10 mouse cellular contexts compared by ENCODE assay signal in the genomic region with DNA sequence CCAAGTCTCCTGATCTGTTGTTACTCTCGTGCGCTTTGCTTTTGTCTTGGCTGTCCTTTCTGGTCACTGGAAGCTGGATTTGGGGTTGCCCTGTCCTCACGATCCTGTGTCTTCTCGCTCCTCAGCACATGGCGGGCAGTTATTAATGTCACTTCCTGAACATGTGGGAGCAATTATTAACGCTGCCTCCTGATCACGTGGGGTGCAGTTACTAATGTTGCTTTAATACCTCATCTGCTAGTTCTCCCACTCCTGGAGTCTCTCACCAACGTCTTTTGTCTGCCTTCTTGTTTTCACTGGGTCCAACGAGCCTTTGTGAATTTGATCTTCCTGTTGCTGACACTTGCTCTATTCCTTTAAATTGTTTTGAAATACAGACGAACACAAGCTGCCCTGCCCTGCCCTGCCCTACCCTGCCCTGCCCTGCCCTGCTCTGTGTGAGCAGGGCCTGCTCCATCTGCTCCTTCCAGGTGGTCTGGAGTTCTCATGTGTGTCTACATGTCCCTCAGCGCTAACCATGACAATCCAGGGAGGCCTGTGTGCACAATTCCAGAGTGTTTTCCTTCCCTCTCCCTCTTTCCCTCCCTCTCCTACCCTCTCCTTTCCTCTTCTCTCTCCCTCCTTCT. TPM values are rescaled to one million over a fixed set of nuclear protein-coding genes. Genes with fewer than 3 reads are reported as not detected.
A peak's percentile ranks its signal among the peaks of the same experiment; 100 is the strongest.
DNase-seq lines count a peak whose midpoint lies in the region; ATAC-seq lines count a peak whose summit lies in the region.
"Had no signal": no experiment of that assay in that cellular context is flagged by ENCODE, and none has a peak within 500 bp of the region (broad histone marks: within the 10 kb centered on the region; RNA-seq: fewer than 3 reads in every experiment).

No protein-coding gene starts in this region.

- DNase-seq in lung, adult 18-20 months: no peak
- DNase-seq in embryonic facial prominence, embryonic 14.5 days (ENCODE audit: low spot score): peak; percentile 80
- peak; percentile 56 for DNase-seq in neural tube, embryonic 11.5 days (ENCODE audit: low spot score)
- no peak for DNase-seq in spleen, postnatal 10 days (ENCODE audit: low spot score in 2 of 2)
- DNase-seq in left cerebral cortex, adult 9 months (ENCODE audit: low spot score in 2 of 2): no peak
- DNase-seq: heart, adult 2 months had no signal

- 35% methylated on average over 11 of the region's 11 CpGs for WGBS in lung, embryonic 16.5 days
- WGBS in embryonic facial prominence, embryonic 14.5 days: 18% methylated on average over 11 of the region's 11 CpGs
- 15% methylated on average over 11 of the region's 11 CpGs for WGBS in kidney, embryonic 16.5 days
- WGBS in neural tube, embryonic 11.5 days: 26% methylated on average over 11 of the region's 11 CpGs
- 41% methylated on average over 11 of the region's 11 CpGs for WGBS in midbrain, embryonic 16.5 days

- H3K27ac ChIP-seq in lung, embryonic 16.5 days (ENCODE audit: low read length): no peak overlapping the region
- peak overlapping the region; percentile 73 for H3K27ac ChIP-seq in embryonic facial prominence, embryonic 14.5 days (replicated peaks; ENCODE audit: low read depth, low read length)
- peak overlapping the region; percentile 62 for H3K27ac ChIP-seq in kidney, embryonic 16.5 days (ENCODE audit: low read length)
- peak overlapping the region; percentile 79 for H3K27ac ChIP-seq in neural tube, embryonic 11.5 days (ENCODE audit: low read depth, low read length)
- H3K27ac ChIP-seq in midbrain, embryonic 16.5 days (ENCODE audit: low read length): no peak overlapping the region
- H3K27ac ChIP-seq: heart, adult 2 months; lung, embryonic 15.5 days had no signal

- no peaks in the 10 kb centered on the region for H3K27me3 ChIP-seq in lung, embryonic 16.5 days (ENCODE audit: control insufficient read depth, insufficient read depth, low read depth, low read length)
- H3K27me3 ChIP-seq in embryonic facial prominence, embryonic 14.5 days (replicated peaks; ENCODE audit: control insufficient read depth, insufficient read depth, low read length): no peaks in the 10 kb centered on the region
- H3K27me3 ChIP-seq in kidney, embryonic 16.5 days (ENCODE audit: insufficient read depth, low read length): no peaks in the 10 kb centered on the region
- H3K27me3 ChIP-seq in neural tube, embryonic 11.5 days (ENCODE audit: control insufficient read depth, insufficient read depth, low read length): no peaks in the 10 kb centered on the region
- H3K27me3 ChIP-seq in midbrain, embryonic 16.5 days (ENCODE audit: control insufficient read depth, insufficient read depth, low read depth, low read length): no peaks in the 10 kb centered on the region
- H3K27me3 ChIP-seq: lung, embryonic 15.5 days had no signal

- H3K4me1 ChIP-seq in lung, embryonic 16.5 days (replicated peaks; ENCODE audit: control insufficient read depth, insufficient read depth, low read length): peaks cover 7% of the 10 kb centered on the region
- peaks cover 13% of the 10 kb centered on the region for H3K4me1 ChIP-seq in embryonic facial prominence, embryonic 14.5 days (ENCODE audit: control insufficient read depth, insufficient read depth, low read length)
- peaks cover 23% of the 10 kb centered on the region for H3K4me1 ChIP-seq in kidney, embryonic 16.5 days (ENCODE audit: insufficient read depth, low read length)
- H3K4me1 ChIP-seq in neural tube, embryonic 11.5 days (ENCODE audit: control insufficient read depth, insufficient read depth, low read length): peaks cover 3% of the 10 kb centered on the region
- H3K4me1 ChIP-seq in midbrain, embryonic 16.5 days (ENCODE audit: control insufficient read depth, insufficient read depth, low read length): 0 out of 2 replicates have a peak, but pooled peaks cover 9% of the 10 kb centered on the region

- H3K4me2 ChIP-seq in lung, embryonic 16.5 days (ENCODE audit: low read depth, low read length): 0 out of 2 replicates have a peak overlapping the region, but pooled peaks have one; percentile 5
- peak overlapping the region; percentile 23 for H3K4me2 ChIP-seq in embryonic facial prominence, embryonic 14.5 days (ENCODE audit: low read depth, low read length)
- H3K4me2 ChIP-seq in kidney, embryonic 16.5 days (replicated peaks; ENCODE audit: low read depth, low read length): no peak overlapping the region
- H3K4me2 ChIP-seq in neural tube, embryonic 11.5 days (ENCODE audit: low read depth): no peak overlapping the region
- no peak overlapping the region for H3K4me2 ChIP-seq in midbrain, embryonic 16.5 days (ENCODE audit: low read length)
- H3K4me2 ChIP-seq: lung, embryonic 15.5 days had no signal

- H3K36me3 ChIP-seq in lung, embryonic 16.5 days (ENCODE audit: control insufficient read depth, insufficient read depth, low read length): no peaks in the 10 kb centered on the region
- H3K36me3 ChIP-seq in embryonic facial prominence, embryonic 14.5 days (ENCODE audit: control insufficient read depth, insufficient read depth, low read length): no peaks in the 10 kb centered on the region
- no peaks in the 10 kb centered on the region for H3K36me3 ChIP-seq in kidney, embryonic 16.5 days (ENCODE audit: insufficient read depth, low read length)
- no peaks in the 10 kb centered on the region for H3K36me3 ChIP-seq in neural tube, embryonic 11.5 days (ENCODE audit: control insufficient read depth, insufficient read depth, low read length)
- H3K36me3 ChIP-seq in midbrain, embryonic 16.5 days (ENCODE audit: control insufficient read depth, insufficient read depth, low read length): no peaks in the 10 kb centered on the region
- H3K36me3 ChIP-seq: lung, embryonic 15.5 days had no signal

- ATAC-seq in lung, embryonic 16.5 days (ENCODE audit: low read depth): peak; percentile 57; the same call in 1 of the 2 replicates
- peak; percentile 83 for ATAC-seq in embryonic facial prominence, embryonic 14.5 days (ENCODE audit: low read depth)
- ATAC-seq in kidney, embryonic 16.5 days (ENCODE audit: low FRiP score, low TSS enrichment): peak; percentile 75
- no peak for ATAC-seq in neural tube, embryonic 11.5 days (ENCODE audit: insufficient read depth, low FRiP score, low TSS enrichment)
- ATAC-seq in midbrain, embryonic 16.5 days: no peak

- H3K9me3 ChIP-seq in lung, embryonic 16.5 days (ENCODE audit: control insufficient read depth, low read length): no peaks in the 10 kb centered on the region
- no peaks in the 10 kb centered on the region for H3K9me3 ChIP-seq in embryonic facial prominence, embryonic 14.5 days (ENCODE audit: control insufficient read depth, low read length)
- H3K9me3 ChIP-seq in kidney, embryonic 16.5 days (ENCODE audit: low read length): no peaks in the 10 kb centered on the region
- H3K9me3 ChIP-seq in neural tube, embryonic 11.5 days (ENCODE audit: control insufficient read depth, low read length): no peaks in the 10 kb centered on the region
- H3K9me3 ChIP-seq in midbrain, embryonic 16.5 days (replicated peaks; ENCODE audit: control insufficient read depth, low read length, poor library complexity, severe bottlenecking): no peaks in the 10 kb centered on the region
- H3K9me3 ChIP-seq: lung, embryonic 15.5 days had no signal

- H3K4me3 ChIP-seq in lung, embryonic 16.5 days (ENCODE audit: low read length): no peak overlapping the region
- no peak overlapping the region for H3K4me3 ChIP-seq in embryonic facial prominence, embryonic 14.5 days (ENCODE audit: low read depth, low read length)
- H3K4me3 ChIP-seq in kidney, embryonic 16.5 days (ENCODE audit: low read length): no peak overlapping the region
- H3K4me3 ChIP-seq in neural tube, embryonic 11.5 days (ENCODE audit: low read depth, low read length): no peak overlapping the region
- no peak overlapping the region for H3K4me3 ChIP-seq in midbrain, embryonic 16.5 days (ENCODE audit: low read depth, low read length)
- H3K4me3 ChIP-seq: heart, adult 2 months; lung, embryonic 15.5 days had no signal

- H3K9ac ChIP-seq in lung, embryonic 16.5 days (ENCODE audit: low read length): no peak overlapping the region
- no peak overlapping the region for H3K9ac ChIP-seq in embryonic facial prominence, embryonic 14.5 days (ENCODE audit: low read depth, low read length)
- H3K9ac ChIP-seq in kidney, embryonic 16.5 days (replicated peaks; ENCODE audit: low read length): 0 out of 2 replicates have a peak overlapping the region, but pooled peaks have one; percentile 35
- H3K9ac ChIP-seq in neural tube, embryonic 11.5 days (ENCODE audit: low read length): peak overlapping the region; percentile 14; the same call in 1 of the 2 replicates
- H3K9ac ChIP-seq in midbrain, embryonic 16.5 days (ENCODE audit: low read depth, low read length): no peak overlapping the region
- H3K9ac ChIP-seq: lung, embryonic 15.5 days had no signal

RNA-seq across cellular contexts. Expression of a gene that starts 16.2 kb away (rescaled TPM):
- polyA plus RNA-seq in lung, embryonic 16.5 days (2015; fragmentation: Nextera tagmentation; extraction: Ambion mirVana): 18.9 and 19.8 TPM in 2 replicates
- polyA plus RNA-seq in embryonic facial prominence, embryonic 14.5 days (2014; fragmentation: Nextera tagmentation; extraction: Ambion mirVana): 51.0 and 55.1 TPM in 2 replicates
- 19.4 and 21.4 TPM in 2 replicates for polyA plus RNA-seq in kidney, embryonic 16.5 days (2015; fragmentation: Nextera tagmentation; extraction: Ambion mirVana)
- polyA plus RNA-seq in neural tube, embryonic 11.5 days (2014; fragmentation: Nextera tagmentation; extraction: Ambion mirVana): 109 and 123 TPM in 2 replicates
- polyA plus RNA-seq in midbrain, embryonic 16.5 days (2015; fragmentation: Nextera tagmentation; extraction: Ambion mirVana): 19.5 and 22.6 TPM in 2 replicates

RNA-seq across cellular contexts. Expression of a gene that starts 52.3 kb away (rescaled TPM):
- polyA plus RNA-seq in lung, embryonic 16.5 days (2015; fragmentation: Nextera tagmentation; extraction: Ambion mirVana): 1.6 and 1.8 TPM in 2 replicates
- polyA plus RNA-seq in embryonic facial prominence, embryonic 14.5 days (2014; fragmentation: Nextera tagmentation; extraction: Ambion mirVana): 0.06 and 0.10 TPM in 2 replicates
- polyA plus RNA-seq in kidney, embryonic 16.5 days (2015; fragmentation: Nextera tagmentation; extraction: Ambion mirVana): 3.5 and 4.3 TPM in 2 replicates
- 0.23 and 0.66 TPM in 2 replicates for polyA plus RNA-seq in neural tube, embryonic 11.5 days (2014; fragmentation: Nextera tagmentation; extraction: Ambion mirVana)
- polyA plus RNA-seq in midbrain, embryonic 16.5 days (2015; fragmentation: Nextera tagmentation; extraction: Ambion mirVana): 1.9 and 4.1 TPM in 2 replicates

Comparison
In these comparisons a context has a peak if more than half of its experiments do, and no peak if none do; other contexts are left out.
1. ATAC-seq: peak in lung, embryonic 16.5 days (single experiment), embryonic facial prominence, embryonic 14.5 days (single experiment) and kidney, embryonic 16.5 days (single experiment); none in neural tube, embryonic 11.5 days (single experiment) and midbrain, embryonic 16.5 days (single experiment).
2. H3K27ac ChIP-seq: peak in embryonic facial prominence, embryonic 14.5 days (single experiment), kidney, embryonic 16.5 days (single experiment) and neural tube, embryonic 11.5 days (single experiment); none in lung, embryonic 16.5 days (single experiment) and midbrain, embryonic 16.5 days (single experiment).
3. H3K4me2 ChIP-seq: peak in lung, embryonic 16.5 days (single experiment) and embryonic facial prominence, embryonic 14.5 days (single experiment); none in kidney, embryonic 16.5 days (single experiment), neural tube, embryonic 11.5 days (single experiment) and midbrain, embryonic 16.5 days (single experiment).
4. H3K9ac ChIP-seq: peak in kidney, embryonic 16.5 days (single experiment) and neural tube, embryonic 11.5 days (single experiment); none in lung, embryonic 16.5 days (single experiment), embryonic facial prominence, embryonic 14.5 days (single experiment) and midbrain, embryonic 16.5 days (single experiment).
5. DNase-seq: peak in embryonic facial prominence, embryonic 14.5 days (single experiment) and neural tube, embryonic 11.5 days (single experiment); none in lung, adult 18-20 months (0 of 2), spleen, postnatal 10 days (0 of 2) and left cerebral cortex, adult 9 months (0 of 2).